Comparison of ENCODE assay signal across 36 mouse cellular contexts in the genomic region with DNA sequence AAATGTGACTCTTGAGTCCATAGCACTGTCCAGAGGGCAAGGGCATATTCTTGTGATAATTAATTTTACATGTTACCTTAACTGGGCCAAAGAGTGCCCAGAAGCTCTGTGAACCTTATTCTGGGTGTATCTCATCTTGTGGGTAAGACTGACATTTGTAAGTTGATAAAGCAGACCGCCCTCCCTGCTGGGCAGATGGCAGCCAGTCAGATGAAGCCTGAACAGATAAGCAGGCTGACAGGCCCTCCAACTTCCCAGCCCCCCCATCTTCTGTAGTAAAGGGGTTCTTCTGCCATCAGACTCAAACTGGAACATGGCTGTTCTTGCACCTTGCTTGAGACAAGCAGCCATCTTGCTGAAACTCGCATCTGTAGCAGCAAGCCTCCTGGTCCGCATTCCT. TPM values are rescaled to one million over a fixed set of nuclear protein-coding genes. Genes with fewer than 3 reads are reported as not detected.
"Had no signal": no experiment of that assay in that cellular context is flagged by ENCODE, and none has a peak within 500 bp of the region (broad histone marks: within the 10 kb centered on the region; RNA-seq: fewer than 3 reads in every experiment).

No protein-coding gene starts in this region.

- H3K4me2 ChIP-seq: heart, embryonic 11.5 days; heart, embryonic 15.5 days; hindbrain, embryonic 13.5 days; hindbrain, embryonic 15.5 days; kidney, embryonic 15.5 days; limb, embryonic 12.5 days; liver, embryonic 11.5 days; liver, embryonic 13.5 days; liver, embryonic 15.5 days had no signal

- H3K4me1 ChIP-seq: hindbrain, embryonic 13.5 days; hindbrain, embryonic 15.5 days; kidney, embryonic 15.5 days; limb, embryonic 10.5 days; limb, embryonic 12.5 days; liver, embryonic 15.5 days had no signal

- H3K4me3 ChIP-seq: gastrocnemius, adult 2 months; heart, embryonic 15.5 days; hindbrain, embryonic 13.5 days; hindbrain, embryonic 15.5 days; kidney, embryonic 15.5 days; left cerebral cortex, adult 2 months; limb, embryonic 10.5 days; limb, embryonic 12.5 days; liver, embryonic 13.5 days; liver, embryonic 15.5 days had no signal

- H3K9ac ChIP-seq: heart, embryonic 15.5 days; hindbrain, embryonic 13.5 days; hindbrain, embryonic 15.5 days; kidney, embryonic 15.5 days; limb, embryonic 12.5 days; liver, embryonic 13.5 days; liver, embryonic 15.5 days had no signal

- H3K36me3 ChIP-seq: heart, embryonic 15.5 days; hindbrain, embryonic 13.5 days; hindbrain, embryonic 15.5 days; kidney, embryonic 15.5 days; limb, embryonic 10.5 days; limb, embryonic 12.5 days; liver, embryonic 13.5 days; liver, embryonic 15.5 days had no signal

- H3K27ac ChIP-seq: gastrocnemius, adult 2 months; heart, embryonic 15.5 days; hindbrain, embryonic 13.5 days; hindbrain, embryonic 15.5 days; hindbrain, postnatal 0 days; kidney, embryonic 15.5 days; kidney, postnatal 0 days; left cerebral cortex, adult 2 months; limb, embryonic 10.5 days; limb, embryonic 12.5 days; liver, embryonic 13.5 days; liver, embryonic 15.5 days had no signal

- H3K27me3 ChIP-seq: heart, embryonic 15.5 days; hindbrain, embryonic 13.5 days; hindbrain, embryonic 15.5 days; kidney, embryonic 15.5 days; limb, embryonic 12.5 days; liver, embryonic 13.5 days; liver, embryonic 15.5 days had no signal

- DNase-seq: gastrocnemius, adult 2 months; gastrocnemius, postnatal 10 days; gastrocnemius, postnatal 25 days; heart, adult 18-20 months; heart, postnatal 14 days; kidney, adult 11 months; kidney, adult 2 months; kidney, adult 9 months; kidney, postnatal 14 days; kidney, postnatal 36 days; layer of hippocampus, adult 9-11 months; liver; liver, embryonic 13.5 days had no signal

- H3K9me3 ChIP-seq: heart, embryonic 15.5 days; hindbrain, embryonic 13.5 days; hindbrain, embryonic 15.5 days; kidney, embryonic 15.5 days; limb, embryonic 10.5 days; limb, embryonic 12.5 days; liver, embryonic 13.5 days; liver, embryonic 15.5 days had no signal

- ATAC-seq: hindbrain, postnatal 0 days; intestine, embryonic 16.5 days had no signal

RNA-seq across cellular contexts. Expression of a gene that starts 34.0 kb away (rescaled TPM):
- total RNA-seq: gastrocnemius, adult 2 months; gastrocnemius, postnatal 10 days; gastrocnemius, postnatal 25 days; hematopoietic stem cell, adult 5-6 weeks; hindbrain, postnatal 0 days; layer of hippocampus, adult 18-20 months; layer of hippocampus, postnatal 25 days; left cerebral cortex, adult 2 months; left cerebral cortex, postnatal 14 days; left cerebral cortex, postnatal 36 days had no signal
- polyA plus RNA-seq: frontal cortex, adult 2 months; hindbrain, embryonic 11.5 days; hindbrain, embryonic 13.5 days; hindbrain, embryonic 15.5 days; hindbrain, postnatal 0 days; intestine, embryonic 14.5 days; intestine, embryonic 16.5 days; kidney, postnatal 0 days; large intestine, adult 2 months; limb, embryonic 12.5 days; liver, embryonic 13.5 days; liver, embryonic 15.5 days had no signal

RNA-seq across cellular contexts. Expression of a gene that starts 37.9 kb away (rescaled TPM):
- total RNA-seq: gastrocnemius, adult 2 months; heart, adult 18-20 months; heart, adult 8-10 months; heart, postnatal 14 days; hematopoietic stem cell, adult 5-6 weeks had no signal
- polyA plus RNA-seq: heart, embryonic 11.5 days; heart, embryonic 15.5 days; intestine, embryonic 14.5 days; intestine, embryonic 16.5 days; kidney, adult 2 months; kidney, embryonic 15.5 days; limb, embryonic 10.5 days; limb, embryonic 12.5 days; liver, embryonic 11.5 days; liver, embryonic 15.5 days had no signal

RNA-seq across cellular contexts. Expression of a gene that starts 42.8 kb away (rescaled TPM):
- total RNA-seq: gastrocnemius, adult 2 months; gastrocnemius, postnatal 25 days; hematopoietic stem cell, adult 5-6 weeks had no signal
- polyA plus RNA-seq: liver, embryonic 13.5 days; liver, embryonic 15.5 days had no signal
